Mouse (Mus musculus) forebrain, embryonic 10.5 days (tissue): ENCODE measurements around the gene Nceh1. TPM values are rescaled to one million over a fixed set of nuclear protein-coding genes. Genes with fewer than 3 reads are reported as not detected.

Experiments
- DNase-seq: peaks from one replicate; pipeline ENCODE4 v3.0.0-alpha.2; 2017; ENCODE audit warnings: low spot score; ENCODE audit errors: extremely low spot score
- H3K27ac ChIP-seq: fragments of 300-500 bp; sonication (generic); 2 replicates; pipeline ENCODE4 v1.5.1; 2016; ENCODE audit warnings: mild to moderate bottlenecking
- H3K27me3 ChIP-seq: fragments of 300-500 bp; sonication (generic); 2 replicates; pipeline ENCODE4 v1.6.1; 2016; ENCODE audit warnings: mild to moderate bottlenecking; ENCODE audit not compliant: poor library complexity, severe bottlenecking
- H3K36me3 ChIP-seq: fragments of 300-500 bp; sonication (generic); replicated peaks from 2 replicates; pipeline ENCODE4 v1.6.1; 2016; ENCODE audit warnings: mild to moderate bottlenecking, moderate library complexity
- H3K4me1 ChIP-seq: fragments of 300-500 bp; sonication (generic); 2 replicates; pipeline ENCODE4 v1.6.1; 2016
- H3K4me3 ChIP-seq: fragments of 300-500 bp; sonication (generic); 2 replicates; pipeline ENCODE4 v1.5.1; 2016; ENCODE audit warnings: mild to moderate bottlenecking, moderate library complexity
- H3K9me3 ChIP-seq: fragments of 300-500 bp; sonication (generic); 2 replicates; pipeline ENCODE4 v1.6.1; 2016; ENCODE audit warnings: mild to moderate bottlenecking, moderate library complexity
- WGBS: fragments of 180-500 bp; shearing (Covaris S2); methylation state at CpG from one replicate; pipeline ENCODE4 v1.1.7; 2016; 5-methylcytosine and 5-hydroxymethylcytosine counted together
- polyA plus RNA-seq: library from polyadenylated mRNA; unstranded; fragments of >200 nt; fragmentation: Nextera tagmentation; extraction: Ambion mirVana; gene quantifications from 2 replicates; pipeline ENCODE4 v1.2.1, GENCODE M21; 2016

The Nceh1 gene
- polyA plus RNA-seq, 1 experiment from 2014 or later: 5.0 TPM

GRCm38 (mm10) chr3:27195573-27196227, 12.9 kb downstream of the Nceh1 start:
- Histone ChIP-seq H3K9me3 (no peaks in the 10 kb centered on the region), H3K4me1 (peaks cover 6% of the 10 kb centered on the region; the same call in 1 of the 2 replicates), H3K27me3 (no peaks in the 10 kb centered on the region), H3K4me3 (no peak overlapping the region), H3K27ac (no peak overlapping the region), H3K36me3 (no peaks in the 10 kb centered on the region)
- WGBS: 87% methylated on average over 8 of the region's 8 CpGs
- no peak for DNase-seq

GRCm38 (mm10) chr3:27196529-27196928, 13.8 kb downstream of the Nceh1 start:
- WGBS: 96% methylated on average over 1 of the region's 1 CpGs
- Histone ChIP-seq H3K27ac (no peak overlapping the region), H3K36me3 (no peaks in the 10 kb centered on the region), H3K4me3 (no peak overlapping the region), H3K9me3 (no peaks in the 10 kb centered on the region), H3K27me3 (no peaks in the 10 kb centered on the region), H3K4me1 (peaks cover 6% of the 10 kb centered on the region; the same call in 1 of the 2 replicates)
- no peak for DNase-seq

- no peak overlapping the region for H3K4me3 ChIP-seq
- peaks cover 6% of the 10 kb centered on the region; the same call in 1 of the 2 replicates for H3K4me1 ChIP-seq
- no peaks in the 10 kb centered on the region for H3K36me3 ChIP-seq
- no peak for DNase-seq
- H3K27ac ChIP-seq: no peak overlapping the region
- WGBS: 80% methylated on average over 5 of the region's 5 CpGs
- no peaks in the 10 kb centered on the region for H3K9me3 ChIP-seq
- no peaks in the 10 kb centered on the region for H3K27me3 ChIP-seq
Observed at GRCm38 (mm10) chr3:27197816-27198215, 15.1 kb downstream of the Nceh1 start.

- Histone ChIP-seq H3K27me3 (no peaks in the 10 kb centered on the region), H3K4me3 (no peak overlapping the region), H3K36me3 (no peaks in the 10 kb centered on the region), H3K9me3 (no peaks in the 10 kb centered on the region), H3K4me1 (no peaks in the 10 kb centered on the region), H3K27ac (no peak overlapping the region)
- no peak for DNase-seq
- 92% methylated on average over 7 of the region's 7 CpGs for WGBS
Observed at GRCm38 (mm10) chr3:27199120-27199519, 16.4 kb downstream of the Nceh1 start.

GRCm38 (mm10) chr3:27201728-27202411, 19.1 kb downstream of the Nceh1 start:
- Histone ChIP-seq H3K9me3 (no peaks in the 10 kb centered on the region), H3K4me1 (peaks cover 9% of the 10 kb centered on the region), H3K4me3 (no peak overlapping the region), H3K36me3 (no peaks in the 10 kb centered on the region), H3K27ac (no peak overlapping the region), H3K27me3 (no peaks in the 10 kb centered on the region)
- no peak for DNase-seq
- 89% methylated on average over 5 of the region's 5 CpGs for WGBS

GRCm38 (mm10) chr3:27205068-27205467, 22.3 kb downstream of the Nceh1 start:
- H3K36me3 ChIP-seq: no peaks in the 10 kb centered on the region; the same call in 1 of the 2 replicates
- no peak for DNase-seq
- H3K9me3 ChIP-seq: no peaks in the 10 kb centered on the region; the same call in 1 of the 2 replicates
- no peak overlapping the region for H3K4me3 ChIP-seq
- no peaks in the 10 kb centered on the region for H3K27me3 ChIP-seq
- WGBS: 45% methylated on average over 5 of the region's 5 CpGs
- H3K27ac ChIP-seq: peak overlapping the region; percentile 9
- peaks cover 9% of the 10 kb centered on the region for H3K4me1 ChIP-seq

GRCm38 (mm10) chr3:27205514-27206220, 22.9 kb downstream of the Nceh1 start:
- H3K4me3 ChIP-seq: no peak overlapping the region
- H3K4me1 ChIP-seq: peaks cover 14% of the 10 kb centered on the region
- H3K27me3 ChIP-seq: no peaks in the 10 kb centered on the region
- no peak for DNase-seq
- WGBS: 85% methylated on average over 9 of the region's 9 CpGs
- H3K9me3 ChIP-seq: no peaks in the 10 kb centered on the region; the same call in 1 of the 2 replicates
- no peaks in the 10 kb centered on the region; the same call in 1 of the 2 replicates for H3K36me3 ChIP-seq
- peak overlapping the region; percentile 9; the same call in 1 of the 2 replicates for H3K27ac ChIP-seq

GRCm38 (mm10) chr3:27206221-27206560, 23.4 kb downstream of the Nceh1 start:
- Histone ChIP-seq H3K27ac (no peak overlapping the region), H3K9me3 (no peaks in the 10 kb centered on the region; the same call in 1 of the 2 replicates), H3K36me3 (no peaks in the 10 kb centered on the region; the same call in 1 of the 2 replicates), H3K4me3 (no peak overlapping the region), H3K4me1 (peaks cover 14% of the 10 kb centered on the region), H3K27me3 (no peaks in the 10 kb centered on the region)
- 83% methylated on average over 4 of the region's 4 CpGs for WGBS
- no peak for DNase-seq

- no peak overlapping the region for H3K27ac ChIP-seq
- H3K36me3 ChIP-seq: no peaks in the 10 kb centered on the region; the same call in 1 of the 2 replicates
- H3K9me3 ChIP-seq: no peaks in the 10 kb centered on the region; the same call in 1 of the 2 replicates
- 91% methylated on average over 8 of the region's 8 CpGs for WGBS
- H3K4me3 ChIP-seq: no peak overlapping the region
- peaks cover 14% of the 10 kb centered on the region for H3K4me1 ChIP-seq
- no peaks in the 10 kb centered on the region for H3K27me3 ChIP-seq
- DNase-seq: no peak
Observed at GRCm38 (mm10) chr3:27206577-27206976, 23.8 kb downstream of the Nceh1 start.

- no peaks in the 10 kb centered on the region; the same call in 1 of the 2 replicates for H3K36me3 ChIP-seq
- no peaks in the 10 kb centered on the region for H3K27me3 ChIP-seq
- DNase-seq: no peak
- no peak overlapping the region for H3K4me3 ChIP-seq
- 91% methylated on average over 9 of the region's 9 CpGs for WGBS
- peaks cover 13% of the 10 kb centered on the region for H3K4me1 ChIP-seq
- no peaks in the 10 kb centered on the region; the same call in 1 of the 2 replicates for H3K9me3 ChIP-seq
- no peak overlapping the region for H3K27ac ChIP-seq
Observed at GRCm38 (mm10) chr3:27209707-27210106, 26.9 kb downstream of the Nceh1 start.

- H3K4me3 ChIP-seq: no peak overlapping the region
- H3K9me3 ChIP-seq: no peaks in the 10 kb centered on the region; the same call in 1 of the 2 replicates
- H3K4me1 ChIP-seq: peaks cover 8% of the 10 kb centered on the region
- no peaks in the 10 kb centered on the region; the same call in 1 of the 2 replicates for H3K36me3 ChIP-seq
- 49% methylated on average over 7 of the region's 7 CpGs for WGBS
- H3K27me3 ChIP-seq: no peaks in the 10 kb centered on the region
- no peak for DNase-seq
- H3K27ac ChIP-seq: no peak overlapping the region
Observed at GRCm38 (mm10) chr3:27210271-27210670, 27.5 kb downstream of the Nceh1 start.

- H3K4me1 ChIP-seq: peaks cover 5% of the 10 kb centered on the region
Observed at GRCm38 (mm10) chr3:27214016-27214816, 31.5 kb downstream of the Nceh1 start.

More at GRCm38 (mm10) chr3:27214016-27214816, 31.5 kb downstream of the Nceh1 start:
- Histone ChIP-seq H3K9me3 (no peaks in the 10 kb centered on the region; the same call in 1 of the 2 replicates), H3K27me3 (no peaks in the 10 kb centered on the region), H3K4me3 (no peak overlapping the region), H3K27ac (no peak overlapping the region), H3K36me3 (no peaks in the 10 kb centered on the region; the same call in 1 of the 2 replicates)
- 88% methylated on average over 8 of the region's 8 CpGs for WGBS
- no peak for DNase-seq
